Mouse (Mus musculus) ES-E14 (cell line): ENCODE measurements around the gene Asb11. TPM values are rescaled to one million over a fixed set of nuclear protein-coding genes. Genes with fewer than 3 reads are reported as not detected.

Experiments used
- DNase-seq: peaks from one replicate; pipeline ENCODE4 v3.0.0-alpha.2; 2013; ENCODE audit warnings: low read depth, low spot score
- H3K27ac ChIP-seq: 2 replicates; pipeline ENCODE4 v1.5.1; 2012; ENCODE audit warnings: low read depth, mild to moderate bottlenecking, low read length, moderate library complexity, mixed read lengths; ENCODE audit not compliant: poor library complexity, insufficient read depth, severe bottlenecking
- H3K36me3 ChIP-seq: 2 replicates; pipeline ENCODE4 v1.6.1; 2012; ENCODE audit warnings: mild to moderate bottlenecking, low read length, moderate library complexity, mixed read lengths; ENCODE audit not compliant: control insufficient read depth, poor library complexity, insufficient read depth, severe bottlenecking
- H3K4me1 ChIP-seq, 2 experiments: fragments of 150-350 bp in 1 of 2; sonication (generic) in 1 of 2; 2 replicates each; pipeline ENCODE4 v1.6.1; 2012; ENCODE audit warnings: low read length in 2 of 2, mild to moderate bottlenecking in 1 of 2, mixed read lengths in 1 of 2; ENCODE audit not compliant: control insufficient read depth in 2 of 2, insufficient read depth in 2 of 2, poor library complexity in 1 of 2
- H3K4me3 ChIP-seq, 2 experiments: fragments of 150-350 bp in 1 of 2; sonication (generic) in 1 of 2; 2 replicates each; pipeline ENCODE4 v1.5.1; 2012; ENCODE audit warnings: low read length in 2 of 2, low read depth in 1 of 2, mild to moderate bottlenecking in 1 of 2, mixed read lengths in 1 of 2; ENCODE audit not compliant: insufficient read depth in 1 of 2, poor library complexity in 1 of 2, severe bottlenecking in 1 of 2
- H3K9ac ChIP-seq: 2 replicates; pipeline ENCODE4 v1.6.1; 2012; ENCODE audit warnings: low read depth, mild to moderate bottlenecking, low read length, mixed read lengths; ENCODE audit not compliant: poor library complexity, insufficient read depth, severe bottlenecking
- H3K9me3 ChIP-seq: fragments of 150-350 bp; sonication (generic); 2 replicates; pipeline ENCODE4 v1.6.1; 2012; ENCODE audit warnings: low read depth, mild to moderate bottlenecking, low read length; ENCODE audit not compliant: control insufficient read depth, insufficient read depth
- CHD2 ChIP-seq: IDR thresholded peaks from 2 replicates; pipeline ENCODE4 v1.6.1; 2014; ENCODE audit warnings: mild to moderate bottlenecking, low read depth, low read length, inconsistent platforms
- HCFC1 ChIP-seq: IDR thresholded peaks from 2 replicates; pipeline ENCODE4 v1.6.1; 2012; ENCODE audit warnings: low read length, inconsistent platforms, borderline replicate concordance; ENCODE audit not compliant: insufficient read depth
- MAFK ChIP-seq: IDR thresholded peaks from 2 replicates; pipeline ENCODE4 v1.6.1; 2014; ENCODE audit warnings: mild to moderate bottlenecking, low read depth, low read length, inconsistent platforms; ENCODE audit not compliant: insufficient read depth
- ZC3H11A ChIP-seq: IDR thresholded peaks from 2 replicates; pipeline ENCODE4 v1.6.1; 2012; ENCODE audit warnings: low read depth, mild to moderate bottlenecking, inconsistent platforms, low read length, borderline replicate concordance
- ZNF384 ChIP-seq: IDR thresholded peaks from 2 replicates; pipeline ENCODE4 v1.6.1; 2012; ENCODE audit warnings: low read depth, low read length, inconsistent platforms
- in situ Hi-C, 2 experiments: fragments of 600-800 bp; cut with MboI; formaldehyde crosslinking; loops; one replicate each; pipeline ENCODE4 v1.15.1; 2025; ENCODE audit warnings: low sequenced_read_pairs in 2 of 2, inconsistent platforms in 1 of 2; ENCODE audit not compliant: unreplicated experiment in 2 of 2
- total RNA-seq: library from RNA; depleted of rRNA; stranded (reverse); fragments of 300-350 nt; gene quantifications from 2 replicates; pipeline ENCODE4 v1.2.3, GENCODE M21; 2012

The Asb11 gene
- total RNA-seq, 1 experiment = 0.18 TPM

DNA sequence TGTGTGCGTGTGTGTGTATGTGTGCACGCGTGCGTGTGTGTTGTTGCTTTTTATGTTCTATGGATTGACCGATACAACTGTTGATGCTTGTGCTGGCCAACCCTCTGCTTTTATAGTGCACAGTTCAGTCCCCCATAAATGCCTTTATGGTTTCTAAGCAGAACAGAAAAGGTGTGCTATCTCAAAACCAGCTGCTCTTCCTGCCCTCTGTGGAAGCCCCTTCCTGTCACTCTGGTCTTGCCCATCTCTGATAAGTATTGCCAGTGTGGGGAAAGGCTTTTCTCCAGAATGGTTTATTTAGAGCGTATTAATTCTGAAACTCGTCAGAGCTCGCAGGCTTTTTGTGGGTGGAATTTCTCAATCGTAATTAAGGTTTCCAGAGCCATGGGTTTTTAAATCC is 4.1 kb upstream of the Asb11 start:
- TF ChIP-seq ZC3H11A = no peak
- TF ChIP-seq CHD2 = no peak
- no peak for TF ChIP-seq ZNF384
- no peak for TF ChIP-seq HCFC1
- TF ChIP-seq MAFK = no peak
- Histone ChIP-seq H3K9me3 (no peaks in the 10 kb centered on the region), H3K4me3 (no peak overlapping the region), H3K36me3 (peaks cover 3% of the 10 kb centered on the region; the same call in 1 of the 2 replicates), H3K4me1 (no peaks in the 10 kb centered on the region), H3K27ac (no peak overlapping the region), H3K9ac (no peak overlapping the region)
- no peak for DNase-seq
- in situ Hi-C loops = no loop called here

DNA sequence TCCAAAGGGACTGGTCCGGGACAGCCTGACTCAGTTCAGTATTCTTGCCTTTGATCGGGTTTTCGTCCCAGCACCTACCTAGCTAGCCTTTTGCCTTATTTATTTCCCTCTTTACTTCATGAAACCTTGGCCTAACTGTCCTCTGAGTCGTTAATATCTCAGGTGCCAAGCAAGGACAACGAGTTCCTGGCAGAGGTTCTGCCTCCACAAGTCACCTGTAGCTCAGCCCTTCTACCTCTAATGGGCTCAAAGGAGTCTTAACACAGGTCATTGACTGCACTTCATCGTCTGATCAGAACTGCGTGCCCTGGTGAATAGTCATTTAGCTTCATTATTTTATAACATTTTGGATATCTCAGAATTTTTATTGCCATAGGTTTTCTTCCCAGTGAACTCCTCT is 2.7 kb downstream of the Asb11 start:
- Histone ChIP-seq H3K4me1 (no peaks in the 10 kb centered on the region), H3K27ac (no peak overlapping the region), H3K9me3 (no peaks in the 10 kb centered on the region), H3K36me3 (no peaks in the 10 kb centered on the region), H3K4me3 (no peak overlapping the region), H3K9ac (no peak overlapping the region)
- no peak for TF ChIP-seq ZNF384
- no peak for TF ChIP-seq HCFC1
- TF ChIP-seq CHD2 = no peak
- TF ChIP-seq ZC3H11A = no peak
- no peak for TF ChIP-seq MAFK
- in situ Hi-C loops = no loop called here
- no peak for DNase-seq

DNA sequence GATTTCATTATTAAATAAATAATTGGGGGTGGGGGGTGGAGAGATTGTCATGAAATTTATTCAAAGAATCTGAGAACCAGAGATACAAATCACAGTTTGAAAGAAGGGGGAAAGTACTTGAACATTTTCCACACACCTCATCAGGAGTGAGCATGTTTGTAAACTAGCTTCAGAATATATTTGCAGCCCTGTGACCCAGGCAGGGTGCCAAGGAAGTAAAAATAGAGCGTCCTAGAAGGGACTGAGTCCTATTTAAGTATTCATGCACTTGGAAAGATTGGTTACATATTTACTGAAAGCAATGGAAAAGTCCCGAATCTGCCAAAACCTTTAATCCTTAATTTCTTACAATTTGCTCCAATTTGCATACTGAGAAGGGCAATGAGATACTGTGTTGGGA is 3.3 kb downstream of the Asb11 start:
- in situ Hi-C loops = no loop called here
- Histone ChIP-seq H3K4me1 (no peaks in the 10 kb centered on the region), H3K27ac (no peak overlapping the region), H3K36me3 (no peaks in the 10 kb centered on the region), H3K9me3 (no peaks in the 10 kb centered on the region), H3K4me3 (no peak overlapping the region), H3K9ac (no peak overlapping the region)
- DNase-seq = no peak
- TF ChIP-seq ZNF384 (no peak), ZC3H11A (no peak), CHD2 (no peak), HCFC1 (no peak), MAFK (no peak)

DNA sequence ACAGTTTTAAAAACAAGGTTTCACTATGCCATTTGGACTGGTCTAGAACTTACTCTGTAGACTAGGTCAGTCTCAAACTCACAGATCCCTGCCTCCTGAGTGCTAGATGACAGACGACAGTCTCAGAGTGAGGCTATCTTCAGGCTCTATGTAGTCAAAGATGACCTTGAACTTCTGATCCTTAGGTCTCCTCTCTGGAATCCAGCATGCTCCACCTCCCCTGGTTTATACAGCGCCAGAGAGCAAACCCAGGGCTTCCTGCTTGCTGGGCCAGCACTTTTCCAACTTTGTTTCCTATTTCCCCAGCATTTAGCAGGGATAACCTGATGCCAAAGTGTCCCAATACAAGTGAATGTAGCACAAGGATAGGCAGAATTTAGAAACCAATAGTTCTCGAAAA is 3.9 kb downstream of the Asb11 start:
- Histone ChIP-seq H3K4me3 (no peak overlapping the region), H3K9ac (no peak overlapping the region), H3K27ac (no peak overlapping the region), H3K9me3 (no peaks in the 10 kb centered on the region), H3K36me3 (no peaks in the 10 kb centered on the region), H3K4me1 (no peaks in the 10 kb centered on the region)
- TF ChIP-seq CHD2 = no peak
- TF ChIP-seq MAFK = no peak
- no peak for TF ChIP-seq ZNF384
- no peak for TF ChIP-seq ZC3H11A
- TF ChIP-seq HCFC1 = no peak
- DNase-seq = no peak
- in situ Hi-C loops = no loop called here

DNA sequence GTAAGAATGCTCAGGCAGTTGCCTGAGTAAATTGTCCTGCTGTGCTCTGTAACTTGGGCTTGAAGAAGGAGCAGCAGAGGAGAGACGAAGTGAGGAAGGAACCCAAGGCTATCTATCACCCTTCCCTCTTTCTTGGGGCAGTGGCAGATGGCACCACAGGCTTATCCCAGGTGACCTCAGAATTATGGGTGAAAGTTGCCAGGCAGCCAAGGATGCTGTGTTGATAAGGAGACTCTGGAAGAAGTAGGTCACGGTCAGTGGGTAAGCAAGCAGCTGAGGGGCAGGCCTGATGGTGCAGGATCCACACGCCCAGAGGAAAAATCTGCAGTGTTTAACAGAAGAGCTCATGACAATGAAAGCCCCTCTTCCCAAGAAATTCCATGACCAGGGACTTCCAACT is 4.5 kb downstream of the Asb11 start:
- Histone ChIP-seq H3K9ac (no peak overlapping the region), H3K27ac (no peak overlapping the region), H3K4me1 (no peaks in the 10 kb centered on the region), H3K36me3 (no peaks in the 10 kb centered on the region), H3K4me3 (no peak overlapping the region), H3K9me3 (no peaks in the 10 kb centered on the region)
- in situ Hi-C loops = no loop called here
- TF ChIP-seq ZNF384 (no peak), CHD2 (no peak), HCFC1 (no peak), MAFK (no peak), ZC3H11A (no peak)
- DNase-seq = no peak
